Mouse (Mus musculus) stomach, postnatal 0 days (tissue): Measurements from ENCODE around the gene Trpv2. TPM values are rescaled to one million over a fixed set of nuclear protein-coding genes. Genes with fewer than 3 reads are reported as not detected.

Experiments
- ATAC-seq: fragments of 200-750 bp; cut with Nextera tagmentation; 2 replicates; pipeline ENCODE4 v1.8.0; 2017; ENCODE audit not compliant: low FRiP score, low TSS enrichment
- DNase-seq: peaks from one replicate; pipeline ENCODE4 v3.0.0-alpha.2; 2016; ENCODE audit warnings: low spot score
- H3K27ac ChIP-seq: fragments of 300-500 bp; sonication (generic); replicated peaks from 2 replicates; pipeline ENCODE4 v1.5.1; 2014; ENCODE audit warnings: mild to moderate bottlenecking, control low read depth
- H3K27me3 ChIP-seq: fragments of 300-500 bp; sonication (generic); 2 replicates; pipeline ENCODE4 v1.6.1; 2014; ENCODE audit warnings: low read length; ENCODE audit not compliant: control insufficient read depth, insufficient read depth
- H3K36me3 ChIP-seq: fragments of 300-500 bp; sonication (generic); 2 replicates; pipeline ENCODE4 v1.6.1; 2014; ENCODE audit warnings: low read length, mixed read lengths; ENCODE audit not compliant: control insufficient read depth, insufficient read depth
- H3K4me1 ChIP-seq: fragments of 300-500 bp; sonication (generic); replicated peaks from 2 replicates; pipeline ENCODE4 v1.6.1; 2014; ENCODE audit warnings: antibody characterized with exemption; ENCODE audit not compliant: control insufficient read depth, insufficient read depth
- H3K4me2 ChIP-seq: fragments of 300-500 bp; sonication (generic); replicated peaks from 2 replicates; pipeline ENCODE4 v1.6.1; 2014; ENCODE audit warnings: low read depth, mild to moderate bottlenecking, control low read depth, moderate library complexity
- H3K4me3 ChIP-seq: fragments of 300-500 bp; sonication (generic); 2 replicates; pipeline ENCODE4 v1.5.1; 2014; ENCODE audit warnings: low read depth, low read length, control low read depth
- H3K9ac ChIP-seq: fragments of 300-500 bp; sonication (generic); 2 replicates; pipeline ENCODE4 v1.6.1; 2014; ENCODE audit warnings: mild to moderate bottlenecking, low read length, control low read depth, mixed read lengths
- H3K9me3 ChIP-seq: fragments of 300-500 bp; sonication (generic); 2 replicates; pipeline ENCODE4 v1.6.1; 2016; ENCODE audit warnings: low read length; ENCODE audit not compliant: control insufficient read depth
- CTCF ChIP-seq: IDR thresholded peaks from 2 replicates; pipeline ENCODE4 v1.5.1; 2016; ENCODE audit warnings: antibody characterized with exemption, low read depth, mild to moderate bottlenecking, moderate library complexity
- EP300 ChIP-seq: optimal IDR thresholded peaks from 2 replicates; pipeline ENCODE3; 2016; ENCODE audit warnings: antibody characterized with exemption
- WGBS: fragments of 180-500 bp; shearing (Covaris S2); extraction: QIAGEN DNeasy Blood & Tissue Kit; methylation state at CpG from one replicate; pipeline ENCODE4 v1.1.7; 2014; 5-methylcytosine and 5-hydroxymethylcytosine counted together
- polyA plus RNA-seq: library from polyadenylated mRNA; unstranded; fragments of >200 nt; fragmentation: Nextera tagmentation; extraction: Ambion mirVana; gene quantifications from 2 replicates; pipeline ENCODE4 v1.2.1, GENCODE M21; 2015

The Trpv2 gene
- polyA plus RNA-seq, 1 experiment from 2014 or later = 11.0 TPM

DNA sequence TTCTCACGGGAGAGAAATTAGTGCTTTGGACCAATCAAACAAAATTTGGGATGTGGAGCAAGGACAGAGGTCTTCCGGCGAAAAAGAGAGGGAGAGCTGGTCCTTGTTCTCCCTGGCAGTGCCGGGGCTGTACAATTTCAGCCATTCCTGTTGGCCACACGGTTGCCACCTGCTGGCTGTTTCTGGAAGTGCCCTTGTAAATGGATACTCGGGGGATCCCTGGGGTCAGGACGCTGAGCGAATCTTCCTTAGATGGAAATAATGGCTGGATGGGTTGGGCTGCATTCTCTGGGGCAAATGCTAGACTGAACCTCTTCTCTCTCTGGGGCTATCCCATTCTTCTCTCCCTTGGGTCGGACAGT lies 992 bp downstream of the Trpv2 start:
- 3% methylated on average over 9 of the region's 9 CpGs for WGBS
- ATAC-seq = peak; percentile 75
- H3K27ac ChIP-seq = peak overlapping the region; percentile 56
- no peaks in the 10 kb centered on the region for H3K27me3 ChIP-seq
- peak; percentile 85 for DNase-seq
- no peaks in the 10 kb centered on the region for H3K9me3 ChIP-seq
- TF ChIP-seq EP300 (no peak), CTCF (peak; percentile 95)
- H3K4me1 ChIP-seq = no peaks in the 10 kb centered on the region
- H3K4me3 ChIP-seq = peak overlapping the region; percentile 53
- peak overlapping the region; percentile 94 for H3K4me2 ChIP-seq
- peak overlapping the region; percentile 57 for H3K9ac ChIP-seq
- no peaks in the 10 kb centered on the region for H3K36me3 ChIP-seq

DNA sequence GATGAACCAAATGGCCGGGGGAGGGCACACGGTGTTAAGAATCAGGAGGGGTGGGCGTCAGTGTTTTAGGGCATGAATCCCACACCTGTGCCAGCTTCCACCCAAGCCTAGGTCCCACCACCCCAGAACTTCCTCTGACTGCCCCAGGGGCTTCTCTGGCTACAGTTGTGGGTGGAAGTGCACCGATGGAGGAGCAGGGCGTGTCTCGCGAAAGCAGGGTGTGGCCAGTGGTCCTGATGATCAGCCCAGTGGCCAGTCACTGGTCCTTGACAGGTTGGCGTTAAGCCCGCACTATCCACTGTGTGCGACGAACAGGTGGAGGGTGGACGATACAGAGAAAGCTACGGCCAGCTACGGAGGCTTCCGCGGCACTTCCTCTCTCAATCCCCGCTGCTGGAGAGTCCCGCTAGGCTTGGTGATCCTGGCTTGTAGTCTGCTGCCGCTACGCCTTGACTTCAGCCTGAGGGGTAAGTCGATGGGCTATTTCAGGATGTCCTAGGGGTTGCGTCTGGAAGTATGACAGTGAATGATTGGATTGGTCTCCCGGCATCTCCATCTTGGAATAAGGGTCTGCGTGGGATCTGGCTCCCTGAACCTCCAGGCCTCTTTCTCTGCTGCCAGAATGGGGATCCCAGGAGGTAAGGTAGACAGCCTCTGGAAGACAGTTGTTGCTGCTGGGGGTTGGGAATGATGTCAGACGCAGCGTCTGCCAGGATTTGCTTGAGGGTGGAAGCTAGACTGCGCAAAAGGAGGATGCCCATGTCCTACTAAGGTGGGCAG lies 1.6 kb downstream of the Trpv2 start:
- Histone ChIP-seq H3K9ac (peak overlapping the region; percentile 57), H3K4me2 (peak overlapping the region; percentile 94), H3K4me3 (peak overlapping the region; percentile 53), H3K4me1 (no peaks in the 10 kb centered on the region), H3K27me3 (no peaks in the 10 kb centered on the region), H3K9me3 (no peaks in the 10 kb centered on the region), H3K27ac (peak overlapping the region; percentile 56), H3K36me3 (no peaks in the 10 kb centered on the region)
- DNase-seq (peak; percentile 44), ATAC-seq (peak; percentile 53)
- 7% methylated on average over 27 of the region's 27 CpGs for WGBS
- no peak for TF ChIP-seq EP300
- TF ChIP-seq CTCF = no peak

DNA sequence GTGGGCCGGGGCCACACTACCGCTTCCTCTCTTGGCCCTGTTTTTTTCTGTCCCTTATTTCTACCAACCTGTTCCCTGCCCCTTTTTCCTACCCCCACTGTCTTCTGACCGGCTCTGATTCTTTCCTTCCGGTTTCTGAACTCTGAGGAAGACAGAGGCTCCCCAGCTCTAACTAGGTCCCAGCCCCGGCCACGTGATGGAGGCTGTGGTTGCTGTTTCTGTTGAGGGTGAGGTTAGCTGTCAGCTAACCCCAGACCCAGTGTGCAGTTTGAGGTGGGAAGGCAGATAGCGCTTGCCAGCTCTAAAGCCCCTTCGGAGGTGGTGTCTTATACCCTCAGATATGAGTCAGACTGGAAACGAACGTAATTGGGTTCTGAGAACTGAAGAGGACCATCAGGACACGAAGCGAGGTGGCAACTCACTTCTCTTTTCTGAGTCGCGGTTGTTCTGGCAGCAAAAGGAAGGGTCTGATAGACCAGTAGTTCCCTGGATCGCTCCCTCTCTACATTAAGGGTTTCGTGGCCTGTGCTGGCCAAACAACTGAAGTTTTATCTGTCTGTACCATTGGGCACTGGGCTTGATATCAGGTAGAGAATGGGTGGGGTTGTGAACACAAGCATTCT lies 2.4 kb downstream of the Trpv2 start:
- 55% methylated on average over 16 of the region's 16 CpGs for WGBS
- peak overlapping the region; percentile 56 for H3K27ac ChIP-seq
- no peak for DNase-seq
- no peaks in the 10 kb centered on the region for H3K4me1 ChIP-seq
- no peaks in the 10 kb centered on the region for H3K27me3 ChIP-seq
- peak overlapping the region; percentile 94 for H3K4me2 ChIP-seq
- no peaks in the 10 kb centered on the region for H3K36me3 ChIP-seq
- no peak for ATAC-seq
- H3K4me3 ChIP-seq = peak overlapping the region; percentile 53
- peak overlapping the region; percentile 57 for H3K9ac ChIP-seq
- no peaks in the 10 kb centered on the region for H3K9me3 ChIP-seq
- TF ChIP-seq EP300 (no peak), CTCF (no peak)

DNA sequence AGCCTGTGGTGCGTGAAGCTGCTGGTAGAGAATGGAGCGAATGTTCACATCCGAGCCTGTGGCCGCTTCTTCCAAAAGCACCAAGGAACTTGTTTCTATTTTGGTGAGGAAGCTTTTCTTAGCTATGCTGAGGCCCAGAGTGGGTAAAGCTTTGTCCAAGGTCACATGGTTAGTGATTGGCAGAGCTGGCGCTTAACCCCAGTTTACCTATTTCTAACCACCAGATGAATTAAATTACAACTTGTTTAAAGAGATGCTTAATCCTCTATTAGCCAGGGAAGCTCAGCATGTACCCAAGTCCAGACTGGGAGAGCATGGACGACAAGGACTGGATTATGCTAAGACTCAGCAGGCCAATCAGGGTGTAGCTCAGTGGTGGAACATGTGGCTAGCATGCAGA lies 8.7 kb downstream of the Trpv2 start:
- no peak overlapping the region for H3K4me3 ChIP-seq
- WGBS = 84% methylated on average over 6 of the region's 6 CpGs
- ATAC-seq (no peak), DNase-seq (no peak)
- no peak overlapping the region for H3K9ac ChIP-seq
- no peaks in the 10 kb centered on the region for H3K9me3 ChIP-seq
- TF ChIP-seq EP300 (no peak), CTCF (no peak)
- no peaks in the 10 kb centered on the region for H3K27me3 ChIP-seq
- H3K27ac ChIP-seq = no peak overlapping the region
- no peaks in the 10 kb centered on the region; the same call in 1 of the 2 replicates for H3K36me3 ChIP-seq
- H3K4me1 ChIP-seq = no peaks in the 10 kb centered on the region
- no peak overlapping the region for H3K4me2 ChIP-seq

DNA sequence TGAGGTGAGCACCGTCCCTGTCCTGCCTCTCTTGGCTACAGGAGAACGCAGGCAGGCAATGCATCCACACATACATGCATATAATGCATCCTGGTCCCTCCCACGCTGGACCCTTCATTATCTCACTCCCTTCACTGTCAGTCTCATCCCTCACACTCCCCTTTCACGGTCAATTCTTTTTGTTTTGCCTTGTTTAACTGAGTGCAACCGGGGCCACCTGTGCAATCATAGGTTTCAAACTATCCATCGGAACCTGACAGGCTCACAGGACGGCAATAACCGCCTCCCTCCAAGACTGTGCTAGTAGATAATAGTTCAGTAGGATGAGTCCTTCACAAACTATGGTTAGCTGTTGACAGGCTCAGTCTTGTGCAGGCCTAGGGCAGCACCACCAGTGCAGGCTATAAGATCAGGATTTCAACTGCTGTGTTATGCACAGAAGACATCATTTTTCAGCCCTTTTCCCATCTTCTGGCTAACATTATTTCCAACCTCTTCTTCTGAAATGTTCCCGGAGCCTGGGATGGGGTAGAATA lies 10.5 kb downstream of the Trpv2 start:
- ATAC-seq (no peak), DNase-seq (no peak)
- H3K9ac ChIP-seq = no peak overlapping the region
- H3K27ac ChIP-seq = no peak overlapping the region
- H3K4me2 ChIP-seq = no peak overlapping the region
- WGBS = 63% methylated on average over 9 of the region's 9 CpGs
- H3K36me3 ChIP-seq = no peaks in the 10 kb centered on the region; the same call in 1 of the 2 replicates
- no peaks in the 10 kb centered on the region for H3K4me1 ChIP-seq
- no peak overlapping the region for H3K4me3 ChIP-seq
- no peaks in the 10 kb centered on the region for H3K27me3 ChIP-seq
- H3K9me3 ChIP-seq = no peaks in the 10 kb centered on the region
- TF ChIP-seq EP300 (no peak), CTCF (no peak)

DNA sequence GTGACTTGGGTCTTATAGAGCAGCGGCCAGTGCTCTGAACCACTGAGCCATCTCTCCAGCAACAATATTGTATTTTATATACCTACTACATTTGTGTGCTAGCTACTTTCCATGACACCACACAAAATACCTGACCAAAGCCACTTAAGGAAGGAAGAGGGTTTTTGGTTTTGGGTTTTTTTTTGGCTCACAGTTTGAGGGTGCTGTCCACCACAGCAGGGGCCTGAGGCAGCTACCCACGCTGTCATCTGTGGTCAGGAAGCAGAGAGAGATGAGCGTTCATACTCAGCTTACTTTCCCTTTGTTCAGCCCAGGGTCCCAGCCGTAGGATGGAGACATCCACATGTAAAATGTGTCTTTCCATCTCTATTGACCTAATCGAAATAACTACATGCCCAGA lies 12.7 kb downstream of the Trpv2 start:
- no peaks in the 10 kb centered on the region for H3K4me1 ChIP-seq
- 86% methylated on average over 5 of the region's 5 CpGs for WGBS
- ATAC-seq = no peak
- H3K9me3 ChIP-seq = no peaks in the 10 kb centered on the region
- H3K4me2 ChIP-seq = no peak overlapping the region
- H3K9ac ChIP-seq = no peak overlapping the region
- no peak overlapping the region for H3K4me3 ChIP-seq
- TF ChIP-seq CTCF (no peak), EP300 (no peak)
- H3K36me3 ChIP-seq = no peaks in the 10 kb centered on the region; the same call in 1 of the 2 replicates
- no peaks in the 10 kb centered on the region for H3K27me3 ChIP-seq
- no peak overlapping the region for H3K27ac ChIP-seq
- no peak for DNase-seq
